ENCODE assay signal across 12 mouse cellular contexts in the genomic region with DNA sequence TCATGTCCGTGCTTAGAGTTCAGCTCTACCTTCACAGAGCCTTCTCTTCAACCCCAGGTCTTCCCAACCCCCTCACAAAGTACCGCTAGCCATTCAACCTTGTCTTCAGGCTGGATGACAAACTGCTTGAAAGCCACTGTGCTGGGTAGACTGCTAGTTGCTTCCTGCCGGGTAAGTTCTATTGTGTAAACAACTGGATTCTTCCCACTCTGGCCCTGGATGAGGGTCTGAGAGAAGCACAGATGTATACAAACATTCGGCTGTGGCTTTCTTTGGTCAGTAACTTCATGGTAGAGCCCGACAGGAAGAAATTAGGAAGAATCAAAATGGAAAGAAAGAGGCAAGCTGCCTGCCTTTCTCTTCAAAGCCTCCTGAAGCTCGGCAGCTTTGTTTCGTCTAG.
"Had no signal": no experiment of that assay in that cellular context is flagged by ENCODE, and none has a peak within 500 bp of the region (broad histone marks: within the 10 kb centered on the region; RNA-seq: fewer than 3 reads in every experiment).

No protein-coding gene starts in this region.

- DNase-seq: kidney, adult 2 months; kidney, postnatal 10 days; kidney, postnatal 4 days; liver, embryonic 13.5 days; lung, postnatal 10 days; lung, postnatal 36 days; midbrain, embryonic 14.5 days; thymus, postnatal 25 days had no signal

- H3K9ac ChIP-seq: liver, embryonic 13.5 days had no signal

- ATAC-seq: hindbrain, postnatal 0 days; inflammation-experienced regulatory T-cells, adult 6 months; intestine, embryonic 16.5 days had no signal

- H3K27ac ChIP-seq: hindbrain, postnatal 0 days; liver, embryonic 13.5 days had no signal

- H3K4me1 ChIP-seq: liver, embryonic 13.5 days had no signal

- H3K4me2 ChIP-seq: liver, embryonic 13.5 days; midbrain, embryonic 11.5 days had no signal

- H3K36me3 ChIP-seq: liver, embryonic 13.5 days had no signal

- H3K9me3 ChIP-seq: liver, embryonic 13.5 days had no signal

- H3K27me3 ChIP-seq: liver, embryonic 13.5 days had no signal

- H3K4me3 ChIP-seq: liver, embryonic 13.5 days had no signal
